Mouse (Mus musculus): Measurements from ENCODE around the gene Iqck.

DNA sequence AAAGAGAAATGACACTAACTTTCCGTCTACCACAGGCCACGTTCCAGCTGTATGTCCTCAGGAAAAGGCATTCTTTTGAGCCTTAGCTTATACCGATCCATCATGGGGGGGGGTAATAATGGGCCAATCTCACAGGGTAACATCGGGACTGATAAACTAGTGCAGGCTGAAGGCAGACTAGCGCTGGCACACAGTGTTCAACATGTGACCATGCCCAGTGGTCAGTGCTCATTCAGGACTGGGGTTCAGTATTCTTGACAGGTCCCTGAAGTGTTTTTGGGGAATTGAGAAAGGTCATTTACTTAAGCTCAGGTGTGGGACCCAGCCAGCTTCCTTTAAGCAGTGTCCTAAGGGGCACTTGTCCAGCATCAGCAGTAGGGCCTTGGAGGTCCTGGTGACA lies 126.3 kb downstream of the Iqck start:
- TF ChIP-seq USF1 (IDR thresholded peaks at IDR 0.05; ENCODE audit: low read depth, low read length) (no peak), NELFE (IDR thresholded peaks at IDR 0.05; ENCODE audit: low read depth, low read length) (no peak), CTCF (conservative IDR thresholded peaks at IDR 0.05 in 1 of 2, IDR thresholded peaks at IDR 0.05 in 1 of 2; ENCODE audit: low read depth in 2 of 2, low read length in 2 of 2) (no peak), USF2 (conservative IDR thresholded peaks at IDR 0.05; ENCODE audit: low read depth, low read length) (no peak), MAFK (IDR thresholded peaks at IDR 0.05; ENCODE audit: insufficient replicate concordance, low read length) (no peak), MAX (IDR thresholded peaks at IDR 0.05; ENCODE audit: low read length) (no peak), HCFC1 (IDR thresholded peaks at IDR 0.05; ENCODE audit: low read depth, low read length) (no peak), POLR2A (IDR thresholded peaks at IDR 0.05; ENCODE audit: low read depth, low read length) (no peak), ELF1 (IDR thresholded peaks at IDR 0.05; ENCODE audit: low read depth, low read length) (no peak), ZNF384 (IDR thresholded peaks at IDR 0.05; ENCODE audit: low read depth, low read length) (no peak), NRF1 (IDR thresholded peaks at IDR 0.05; ENCODE audit: low read depth, low read length) (no peak)
